In genomic region chr5:141889766-141890165, GRCm38 (mm10) we compare ENCODE assay signal across 18 mouse cellular contexts.
DNase-seq lines count a peak whose midpoint lies in the region; ATAC-seq lines count a peak whose summit lies in the region.
"Had no signal": no experiment of that assay in that cellular context is flagged by ENCODE, and none has a peak within 500 bp of the region (broad histone marks: within the 10 kb centered on the region; RNA-seq: fewer than 3 reads in every experiment).

No protein-coding gene starts in this region.

- H3K9ac ChIP-seq in forebrain, embryonic 13.5 days: no peak overlapping the region
- H3K9ac ChIP-seq in forebrain, embryonic 15.5 days (replicated peaks): no peak overlapping the region
- no peak overlapping the region for H3K9ac ChIP-seq in hindbrain, embryonic 11.5 days (ENCODE audit: low read depth, low read length)
- H3K9ac ChIP-seq: liver, embryonic 14.5 days; neural tube, embryonic 12.5 days had no signal

- no peak overlapping the region for H3K27ac ChIP-seq in forebrain, embryonic 13.5 days
- no peak overlapping the region for H3K27ac ChIP-seq in forebrain, embryonic 15.5 days (replicated peaks)
- peak overlapping the region; percentile 9; the same call in 1 of the 2 replicates for H3K27ac ChIP-seq in hindbrain, embryonic 10.5 days
- H3K27ac ChIP-seq in hindbrain, embryonic 11.5 days (ENCODE audit: low read depth, low read length): no peak overlapping the region
- H3K27ac ChIP-seq: liver, embryonic 14.5 days; neural tube, embryonic 12.5 days had no signal

- peaks cover 28% of the 10 kb centered on the region for H3K4me1 ChIP-seq in forebrain, embryonic 13.5 days
- H3K4me1 ChIP-seq in forebrain, embryonic 15.5 days: peaks cover 29% of the 10 kb centered on the region
- H3K4me1 ChIP-seq in hindbrain, embryonic 10.5 days (replicated peaks): peaks cover 30% of the 10 kb centered on the region
- no peaks in the 10 kb centered on the region for H3K4me1 ChIP-seq in hindbrain, embryonic 11.5 days (replicated peaks; ENCODE audit: control insufficient read depth, insufficient read depth, low read length)
- H3K4me1 ChIP-seq: neural tube, embryonic 12.5 days had no signal

- ATAC-seq in forebrain, embryonic 13.5 days: peak; percentile 19; the same call in 1 of the 2 replicates
- ATAC-seq in forebrain, embryonic 15.5 days (replicated peaks): no peak
- no peak for ATAC-seq in hindbrain, embryonic 11.5 days (ENCODE audit: low FRiP score)
- no peak for ATAC-seq in CD4-positive, CD25-positive, alpha-beta regulatory T cell, adult 4 months
- ATAC-seq: intestine, postnatal 0 days had no signal

- intact Hi-C loops in left cerebral cortex, postnatal 10 days (cut with DNase I): no loop called here

- H3K27me3 ChIP-seq in forebrain, embryonic 13.5 days: no peaks in the 10 kb centered on the region
- no peaks in the 10 kb centered on the region for H3K27me3 ChIP-seq in forebrain, embryonic 15.5 days
- no peaks in the 10 kb centered on the region for H3K27me3 ChIP-seq in hindbrain, embryonic 10.5 days (ENCODE audit: insufficient read depth, poor library complexity, severe bottlenecking)
- H3K27me3 ChIP-seq in hindbrain, embryonic 11.5 days (ENCODE audit: control insufficient read depth, insufficient read depth, low read length): no peaks in the 10 kb centered on the region

- WGBS in forebrain, embryonic 13.5 days: 18% methylated on average over 9 of the region's 9 CpGs
- 19% methylated on average over 9 of the region's 9 CpGs for WGBS in forebrain, embryonic 15.5 days
- WGBS in hindbrain, embryonic 10.5 days: 59% methylated on average over 9 of the region's 9 CpGs
- 55% methylated on average over 9 of the region's 9 CpGs for whole genome bisulfite sequencing in hindbrain, embryonic 11.5 days

- no peak overlapping the region for H3K4me3 ChIP-seq in forebrain, embryonic 13.5 days
- H3K4me3 ChIP-seq in forebrain, embryonic 15.5 days: no peak overlapping the region
- H3K4me3 ChIP-seq in hindbrain, embryonic 10.5 days: no peak overlapping the region
- no peak overlapping the region for H3K4me3 ChIP-seq in hindbrain, embryonic 11.5 days (ENCODE audit: low read depth, low read length)
- H3K4me3 ChIP-seq: erythroblast, embryonic 14.5 days; neural tube, embryonic 12.5 days had no signal

- H3K4me2 ChIP-seq in forebrain, embryonic 13.5 days: peak overlapping the region; percentile 19
- no peak overlapping the region for H3K4me2 ChIP-seq in forebrain, embryonic 15.5 days (replicated peaks)
- H3K4me2 ChIP-seq in hindbrain, embryonic 11.5 days (replicated peaks; ENCODE audit: low read depth, low read length): no peak overlapping the region
- H3K4me2 ChIP-seq: neural tube, embryonic 12.5 days had no signal

- H3K36me3 ChIP-seq in forebrain, embryonic 13.5 days (ENCODE audit: poor library complexity, severe bottlenecking): no peaks in the 10 kb centered on the region
- H3K36me3 ChIP-seq in forebrain, embryonic 15.5 days: no peaks in the 10 kb centered on the region
- no peaks in the 10 kb centered on the region for H3K36me3 ChIP-seq in hindbrain, embryonic 10.5 days
- no peaks in the 10 kb centered on the region for H3K36me3 ChIP-seq in hindbrain, embryonic 11.5 days (ENCODE audit: control insufficient read depth, insufficient read depth, low read length)
- H3K36me3 ChIP-seq: neural tube, embryonic 12.5 days had no signal

- no peak for DNase-seq in hindbrain, embryonic 10.5 days (ENCODE audit: low spot score)
- no peak for DNase-seq in hindbrain, embryonic 11.5 days (ENCODE audit: low spot score)
- peak; percentile 17 for DNase-seq in retina, postnatal 1 day
- no peak for DNase-seq in retina, embryonic 14.5 days (ENCODE audit: low spot score)
- no peak for DNase-seq in left cerebral cortex, postnatal 10 days (ENCODE audit: extremely low spot score in 1 of 2, low spot score in 2 of 2)
- DNase-seq: adrenal gland, adult 2 months; cerebellum, adult 9-10 months; embryo, embryonic 11 days; heart, adult 18-20 months; kidney, postnatal 36 days; left cerebral cortex, postnatal 4 days had no signal

- no peaks in the 10 kb centered on the region for H3K9me3 ChIP-seq in forebrain, embryonic 13.5 days (replicated peaks)
- H3K9me3 ChIP-seq in forebrain, embryonic 15.5 days: no peaks in the 10 kb centered on the region
- no peaks in the 10 kb centered on the region for H3K9me3 ChIP-seq in hindbrain, embryonic 10.5 days
- no peaks in the 10 kb centered on the region for H3K9me3 ChIP-seq in hindbrain, embryonic 11.5 days (ENCODE audit: control insufficient read depth, low read length)
- H3K9me3 ChIP-seq: neural tube, embryonic 12.5 days had no signal
